Mouse (Mus musculus) kidney, embryonic 14.5 days (tissue): ENCODE data around the gene Tagln. TPM values are rescaled to one million over a fixed set of nuclear protein-coding genes. Genes with fewer than 3 reads are reported as not detected.

Source experiments
- ATAC-seq: fragments of 200-750 bp; cut with Nextera tagmentation; 2 replicates; pipeline ENCODE4 v1.8.0; 2017; ENCODE audit warnings: moderate number of reproducible peaks, mild to moderate bottlenecking, moderate TSS enrichment, moderate library complexity; ENCODE audit not compliant: low FRiP score, low TSS enrichment
- H3K27ac ChIP-seq: fragments of 300-500 bp; sonication (generic); 2 replicates; pipeline ENCODE4 v1.5.1; 2014; ENCODE audit warnings: low read depth, mild to moderate bottlenecking, low read length, moderate library complexity, mixed read lengths
- H3K27me3 ChIP-seq: fragments of 300-500 bp; sonication (generic); 2 replicates; pipeline ENCODE4 v1.6.1; 2014; ENCODE audit warnings: mild to moderate bottlenecking, low read length; ENCODE audit not compliant: control insufficient read depth, insufficient read depth
- H3K36me3 ChIP-seq: fragments of 300-500 bp; sonication (generic); 2 replicates; pipeline ENCODE4 v1.6.1; 2014; ENCODE audit warnings: low read length, mixed read lengths; ENCODE audit not compliant: control insufficient read depth, insufficient read depth
- H3K4me1 ChIP-seq: fragments of 300-500 bp; sonication (generic); 2 replicates; pipeline ENCODE4 v1.6.1; 2014; ENCODE audit warnings: low read length, mixed read lengths; ENCODE audit not compliant: control insufficient read depth, insufficient read depth
- H3K4me2 ChIP-seq: fragments of 300-500 bp; sonication (generic); replicated peaks from 2 replicates; pipeline ENCODE4 v1.6.1; 2014; ENCODE audit warnings: low read depth, mild to moderate bottlenecking, low read length
- H3K4me3 ChIP-seq: fragments of 300-500 bp; sonication (generic); 2 replicates; pipeline ENCODE4 v1.5.1; 2014; ENCODE audit warnings: mild to moderate bottlenecking, low read length
- H3K9ac ChIP-seq: fragments of 300-500 bp; sonication (generic); 2 replicates; pipeline ENCODE4 v1.6.1; 2014; ENCODE audit warnings: low read depth, mild to moderate bottlenecking, low read length, moderate library complexity
- H3K9me3 ChIP-seq: fragments of 300-500 bp; sonication (generic); 2 replicates; pipeline ENCODE4 v1.6.1; 2016; ENCODE audit warnings: low read length; ENCODE audit not compliant: control insufficient read depth
- WGBS: fragments of 180-500 bp; shearing (Covaris S2); extraction: QIAGEN DNeasy Blood & Tissue Kit; methylation state at CpG from one replicate; pipeline ENCODE4 v1.1.7; 2014; 5-methylcytosine and 5-hydroxymethylcytosine counted together
- microRNA-seq: library from miRNA; unstranded; fragments of <30 nt; microRNA quantifications from one replicate; pipeline ENCODE4, GENCODE M21; 2016
- polyA plus RNA-seq: library from polyadenylated mRNA; unstranded; fragments of >200 nt; fragmentation: Nextera tagmentation; extraction: Ambion mirVana; gene quantifications from 2 replicates; pipeline ENCODE4 v1.2.1, GENCODE M21; 2014

Tagln gene
- polyA plus RNA-seq, 1 experiment from 2014 or later, result 35.9 TPM

DNA sequence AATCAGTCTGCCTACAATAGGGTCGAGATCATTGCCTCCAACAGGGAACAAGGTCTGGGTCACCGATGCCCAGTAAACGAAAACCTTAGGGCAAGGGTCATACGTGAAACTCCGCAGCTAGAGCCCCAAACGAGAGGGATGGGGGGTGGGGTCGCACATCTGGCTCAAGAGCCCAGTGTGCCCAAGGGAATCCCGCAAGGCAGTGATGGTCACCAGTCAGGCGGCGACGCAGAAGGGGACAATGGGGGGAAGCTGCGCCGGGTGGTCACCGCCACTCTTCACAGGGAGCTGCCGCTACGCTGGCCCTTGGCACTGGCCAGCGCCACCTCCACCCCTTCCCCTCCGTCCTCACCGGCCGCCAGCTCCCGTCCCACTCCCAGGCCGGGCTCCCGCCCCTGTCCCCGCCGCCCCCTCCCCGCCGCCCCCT is 30.0 kb downstream of the Tagln start:
- Histone ChIP-seq H3K4me2 (peak overlapping the region; percentile 81), H3K4me3 (peak overlapping the region; percentile 96), H3K36me3 (peaks cover 35% of the 10 kb centered on the region), H3K27me3 (no peaks in the 10 kb centered on the region), H3K9me3 (no peaks in the 10 kb centered on the region), H3K27ac (peak overlapping the region; percentile 90), H3K9ac (peak overlapping the region; percentile 96), H3K4me1 (peaks cover 16% of the 10 kb centered on the region)
- peak; percentile 79 for ATAC-seq
- WGBS, result under 1% methylated on average over 17 of the region's 27 CpGs

DNA sequence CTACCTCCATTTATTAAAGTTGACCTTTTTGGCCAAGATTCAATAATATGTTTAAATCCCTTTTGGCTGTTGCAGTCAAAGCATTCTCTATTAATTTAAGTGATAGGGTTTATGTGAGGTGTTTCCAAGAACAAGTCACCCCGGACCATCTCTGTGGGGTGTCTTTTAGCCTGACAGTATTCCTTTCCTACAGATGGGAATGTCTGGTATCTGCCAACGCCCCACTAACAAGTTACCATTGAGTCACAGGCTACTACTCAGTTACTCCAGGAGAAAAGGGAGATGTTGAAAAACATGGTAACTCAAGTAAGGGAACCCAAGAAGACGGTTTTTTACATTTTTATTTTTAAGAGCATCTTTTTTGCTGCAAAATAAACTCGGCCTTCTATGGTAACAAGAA is 30.7 kb downstream of the Tagln start:
- H3K4me2 ChIP-seq, result peak overlapping the region; percentile 81
- H3K9me3 ChIP-seq, result no peaks in the 10 kb centered on the region
- H3K4me3 ChIP-seq, result peak overlapping the region; percentile 96
- peak overlapping the region; percentile 96; the same call in 1 of the 2 replicates for H3K9ac ChIP-seq
- peaks cover 16% of the 10 kb centered on the region for H3K4me1 ChIP-seq
- no peak overlapping the region for H3K27ac ChIP-seq
- 56% methylated on average over 4 of the region's 4 CpGs for WGBS
- peaks cover 30% of the 10 kb centered on the region for H3K36me3 ChIP-seq
- ATAC-seq, result no peak
- H3K27me3 ChIP-seq, result no peaks in the 10 kb centered on the region

DNA sequence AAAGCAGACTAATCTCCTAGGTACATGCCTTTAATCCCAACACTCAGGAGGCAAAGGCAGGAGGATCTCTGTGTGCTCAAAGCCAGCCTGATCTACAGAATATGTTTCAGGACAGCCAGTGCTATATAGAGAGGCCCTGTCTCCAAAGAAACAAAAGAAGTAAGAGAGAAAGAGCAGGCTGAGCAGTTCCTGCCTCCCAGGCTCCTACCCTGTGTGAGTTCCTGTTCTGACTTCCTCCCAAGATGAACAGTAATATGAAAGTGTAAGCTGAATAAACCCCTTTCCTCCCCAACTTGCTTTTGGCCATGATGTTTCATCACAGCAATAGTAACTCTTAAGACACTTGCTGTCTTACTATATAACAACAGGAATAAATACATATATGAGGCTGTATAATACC is 42.2 kb downstream of the Tagln start:
- Histone ChIP-seq H3K27ac (no peak overlapping the region), H3K4me2 (no peak overlapping the region), H3K36me3 (peaks cover 88% of the 10 kb centered on the region), H3K4me1 (no peaks in the 10 kb centered on the region), H3K9me3 (no peaks in the 10 kb centered on the region), H3K9ac (no peak overlapping the region), H3K4me3 (no peak overlapping the region), H3K27me3 (no peaks in the 10 kb centered on the region)
- no peak for ATAC-seq

Small RNA genes lying within 50 kb of the gene (microRNA-seq; reads per million reads assigned to microRNA genes)
- gene Mir7087, result not detected

Other genes with a start within 250 kb of the Tagln start
- gene Cep164, start 107.4 kb downstream of the Tagln start, polyA plus RNA-seq, result 24.3 and 30.8 TPM in 2 replicates
- gene Bace1, start 97.5 kb downstream of the Tagln start, polyA plus RNA-seq, result 23.4 and 36.2 TPM in 2 replicates
- gene Pcsk7, start 29.6 kb downstream of the Tagln start, polyA plus RNA-seq, result 7.8 and 16.2 TPM in 2 replicates
- gene Rnf214, start 29.1 kb downstream of the Tagln start, polyA plus RNA-seq, result 54.0 and 74.3 TPM in 2 replicates
- gene Sidt2, start 19.2 kb upstream of the Tagln start, polyA plus RNA-seq, result 26.8 and 42.3 TPM in 2 replicates
- gene Pafah1b2, start 76.6 kb upstream of the Tagln start, polyA plus RNA-seq, result 125 and 177 TPM in 2 replicates
- gene Sik3, start 76.8 kb upstream of the Tagln start, polyA plus RNA-seq, result 10.1 and 11.2 TPM in 2 replicates